Mouse (Mus musculus) kidney, adult 8-10 months (tissue): ENCODE results near the gene Snrnp35.
A peak's percentile ranks its signal among the peaks of the same experiment; 100 is the strongest.
"Not testable (repeated sequence)": the region's sequence is repeated elsewhere in the genome, so short reads cannot be mapped to it uniquely, and the experiment has no call there.

Experiments used
- DNase-seq, 2 experiments: peaks; one replicate each; pipeline ENCODE4 v3.0.0; 2022

Gene Snrnp35

DNA sequence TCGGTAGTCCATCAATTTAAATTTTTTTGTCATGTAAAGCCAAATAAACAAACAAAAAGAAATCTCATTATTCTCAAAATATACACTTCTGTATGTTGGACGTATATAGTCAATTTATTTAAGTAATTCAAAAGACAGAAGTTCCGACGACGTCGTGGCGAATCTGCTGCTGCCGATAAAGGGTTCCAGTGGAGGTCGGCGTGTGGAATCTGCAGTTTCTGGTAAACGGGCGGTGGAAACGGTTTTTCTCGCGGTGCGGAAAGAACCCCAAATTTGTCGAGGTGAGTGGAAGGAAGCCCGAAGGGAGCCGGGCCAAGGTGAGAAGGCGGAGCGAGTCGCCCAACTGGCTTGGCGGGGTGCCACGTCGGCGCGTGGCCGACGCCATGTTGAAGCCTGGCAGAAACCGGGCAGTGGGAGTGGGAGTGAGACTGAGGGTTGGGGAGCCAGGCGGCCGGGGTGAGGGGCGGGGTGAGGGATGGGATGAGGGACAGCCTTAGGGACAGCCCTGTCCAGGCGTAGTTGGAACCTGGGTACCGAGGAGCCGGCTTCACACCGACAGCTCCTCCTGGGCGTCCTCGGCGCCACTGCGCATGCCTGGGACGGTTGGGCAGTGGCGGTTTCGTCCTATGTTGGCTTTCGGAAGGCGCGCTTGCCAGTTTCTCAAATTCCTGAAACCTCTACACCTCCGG is at the start of gene Snrnp35:
Gene Snrnp35 (plus strand): TSS at position 169 of the 689 bp plus-strand sequence.
- peak; percentile 89 to 91 for DNase-seq

DNA sequence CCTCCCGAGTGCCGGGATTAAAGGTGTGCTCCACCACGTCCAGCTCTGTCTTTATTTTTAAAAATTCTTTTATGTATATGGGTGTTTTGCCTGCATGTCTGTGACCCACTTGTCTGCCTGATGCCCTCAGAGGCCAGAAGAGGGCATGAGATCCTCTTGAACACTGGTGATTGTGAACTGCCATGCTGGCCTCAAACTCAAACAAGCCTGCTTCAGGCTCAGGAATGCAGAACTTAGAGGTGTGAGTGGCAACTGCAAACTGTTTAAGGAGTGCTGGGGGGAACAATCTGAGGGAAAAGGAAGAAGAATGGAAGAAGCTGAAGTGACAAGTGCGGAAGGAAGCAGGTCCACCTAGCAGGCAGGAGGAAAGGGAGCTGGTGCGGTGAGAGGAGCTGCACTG is 44.7 kb upstream of the Snrnp35 start:
- DNase-seq = peak; percentile 45 to 49

DNA sequence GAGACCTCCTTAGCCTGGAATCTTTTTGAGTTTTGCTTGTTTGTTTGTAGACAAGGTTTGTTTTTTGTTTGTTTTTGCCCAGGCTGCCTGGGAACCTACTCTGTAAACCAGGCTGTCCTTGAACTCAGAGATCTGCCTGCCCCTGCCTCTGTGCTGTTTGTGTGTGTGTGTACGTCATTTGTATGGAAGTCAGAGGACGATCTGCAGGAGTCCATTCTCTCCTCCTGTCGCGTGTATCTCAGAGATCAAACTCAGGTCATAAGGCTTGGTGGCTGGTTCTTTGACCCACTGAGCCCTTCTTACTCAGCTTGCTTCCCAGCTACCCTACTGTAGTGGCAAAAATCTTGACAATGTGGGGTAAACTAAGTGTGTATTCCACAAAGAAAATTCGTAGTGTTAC is 44.2 kb upstream of the Snrnp35 start:
- DNase-seq = no peak

DNA sequence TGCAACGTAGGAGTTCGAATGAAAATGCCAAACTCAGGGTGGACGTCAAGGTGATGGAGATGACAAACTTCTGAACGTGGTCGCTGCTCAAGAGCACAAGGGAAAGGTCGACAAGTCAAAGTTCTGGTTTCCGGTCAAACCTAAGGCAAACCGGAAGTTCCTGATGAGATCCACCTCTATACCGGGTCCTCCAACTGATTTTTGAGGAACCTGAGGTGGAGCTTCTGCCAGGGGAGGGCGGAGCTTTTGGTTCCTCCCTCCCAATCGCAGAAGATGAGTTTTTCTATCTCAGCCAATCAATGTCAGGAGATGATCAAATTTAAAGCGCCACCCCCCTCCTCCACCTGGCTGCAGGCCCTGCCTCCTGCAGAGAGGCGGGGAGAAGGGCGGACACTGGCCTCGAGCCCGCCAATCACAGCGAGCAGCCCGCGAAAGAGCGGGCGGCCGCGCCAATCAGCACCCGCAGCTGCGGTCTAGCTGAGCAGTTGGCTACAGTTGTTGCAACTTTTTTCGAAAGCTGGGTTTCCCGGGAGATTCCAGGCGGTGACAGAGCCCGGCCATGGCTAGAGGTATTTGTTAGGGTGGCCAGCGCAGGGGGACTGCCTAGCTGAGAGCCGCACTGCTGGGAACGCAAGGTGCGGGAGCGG is 43.4 kb upstream of the Snrnp35 start, which contains the start of gene Kmt5a:
Gene Kmt5a (plus strand): TSS at position 484 of the 647 bp plus-strand sequence.
- peak; percentile 98 for DNase-seq

DNA sequence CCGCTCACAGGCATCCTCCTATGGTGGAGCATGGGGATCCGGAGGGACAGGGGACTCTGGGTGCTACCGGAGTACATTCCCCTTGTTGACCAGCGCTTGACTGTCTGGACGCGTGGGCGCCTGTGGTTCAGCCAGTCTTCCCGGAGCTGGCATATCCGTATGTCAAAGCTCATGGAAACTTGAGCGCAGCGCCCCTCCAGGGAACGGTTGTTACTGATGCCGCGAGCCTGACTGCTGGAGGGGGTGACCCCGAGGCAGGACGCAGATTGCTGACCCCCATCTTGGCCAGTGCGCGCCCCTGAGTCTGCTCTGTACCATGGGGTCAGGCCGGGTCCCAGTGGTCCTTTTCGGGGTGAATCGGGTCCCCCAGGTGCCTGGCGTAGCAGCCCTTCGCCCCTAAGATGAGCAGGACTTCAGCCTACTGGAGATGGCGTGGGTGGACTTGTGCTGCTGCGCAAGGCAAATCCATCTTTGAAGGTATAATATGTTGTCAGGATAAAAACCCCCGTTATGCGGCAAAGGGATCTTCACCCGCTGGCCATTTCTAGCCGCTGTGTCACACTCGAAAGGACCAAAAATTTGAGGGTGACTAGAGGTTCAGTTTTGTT is 42.7 kb upstream of the Snrnp35 start:
- DNase-seq = no peak

DNA sequence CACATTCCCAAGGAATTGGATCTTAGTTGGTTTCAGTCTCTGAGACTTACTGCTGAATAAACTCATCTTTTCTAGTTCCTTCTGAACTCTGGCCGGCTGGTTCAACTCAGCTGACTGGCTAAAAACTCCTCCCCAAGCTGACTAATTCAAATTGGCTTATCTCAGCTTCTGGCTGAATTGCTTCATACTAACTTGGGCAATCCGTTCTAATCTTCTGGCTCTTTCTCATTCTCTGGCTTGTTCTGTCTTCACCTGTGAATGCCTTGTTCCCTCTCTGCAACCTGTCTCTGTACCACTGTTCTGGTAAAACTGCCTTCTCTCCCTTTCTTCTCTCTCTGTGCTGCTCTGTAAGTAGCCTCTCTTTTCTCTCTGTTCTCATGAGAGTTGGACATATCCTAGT is 40.3 kb upstream of the Snrnp35 start:
- no peak for DNase-seq

DNA sequence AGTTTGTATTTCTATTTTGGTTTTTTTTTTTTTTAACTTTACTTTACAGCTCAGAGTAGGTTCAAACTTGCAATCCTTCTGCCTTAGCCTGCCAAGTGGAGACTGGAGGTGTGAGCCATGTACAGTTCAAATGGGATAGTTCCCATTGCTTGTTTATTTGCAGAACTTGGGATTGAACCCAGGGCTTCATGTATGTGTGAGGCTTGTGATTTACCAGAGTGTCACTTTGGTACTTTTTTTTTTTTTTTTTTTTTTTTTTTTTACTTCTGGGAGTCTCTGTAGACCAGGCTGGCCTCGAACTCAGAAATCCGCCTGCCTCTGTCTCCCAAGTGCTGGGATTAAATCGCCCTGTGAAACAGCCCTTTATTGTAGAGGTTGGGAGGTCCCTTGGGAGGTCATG is 38.7 kb upstream of the Snrnp35 start:
- no peak for DNase-seq

DNA sequence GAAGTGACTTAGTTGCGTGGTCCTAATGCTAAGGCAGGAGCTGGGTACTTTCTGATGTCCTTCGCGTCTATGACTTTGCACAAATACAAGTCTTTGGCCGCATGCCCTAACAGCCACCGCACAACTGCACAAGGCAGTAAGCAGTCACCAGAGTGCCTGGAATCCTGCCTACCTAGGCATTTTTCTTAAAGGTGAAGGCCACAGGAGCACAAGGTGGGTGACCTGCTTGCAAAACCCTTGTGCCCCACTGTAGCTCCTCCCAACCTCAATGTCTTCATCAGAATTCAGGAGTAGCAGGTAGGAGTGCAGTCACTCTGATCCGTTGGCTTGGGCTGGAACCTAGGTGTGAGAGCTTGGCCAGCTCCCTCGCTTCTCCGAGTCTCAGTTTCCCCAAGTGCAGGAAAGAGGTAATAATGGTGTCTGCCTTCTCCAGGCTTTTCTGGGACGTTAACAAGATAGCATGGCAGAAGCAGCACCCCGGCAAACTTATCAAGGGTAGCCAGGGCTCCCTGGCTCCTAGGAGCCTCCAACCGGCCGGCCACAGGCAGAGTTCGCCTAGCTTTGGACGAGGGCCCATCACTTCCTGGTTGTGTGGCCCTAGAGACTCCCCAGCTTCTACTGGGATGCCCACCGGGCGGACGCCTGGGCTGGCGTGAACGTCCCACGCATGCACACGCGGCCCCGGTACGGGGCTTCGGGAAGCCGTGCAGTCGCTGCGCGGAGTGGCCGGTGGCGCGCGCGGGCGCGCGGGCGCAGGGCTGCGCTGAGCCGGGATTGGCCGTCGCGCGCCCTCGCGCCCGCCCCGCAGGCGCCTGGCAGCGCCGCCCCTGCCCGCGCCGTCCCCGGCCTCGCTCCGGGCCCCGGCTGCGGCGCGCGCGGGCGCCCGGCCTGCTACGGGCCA is 38.0 kb upstream of the Snrnp35 start:
- peak; percentile 81 to 83 for DNase-seq

DNA sequence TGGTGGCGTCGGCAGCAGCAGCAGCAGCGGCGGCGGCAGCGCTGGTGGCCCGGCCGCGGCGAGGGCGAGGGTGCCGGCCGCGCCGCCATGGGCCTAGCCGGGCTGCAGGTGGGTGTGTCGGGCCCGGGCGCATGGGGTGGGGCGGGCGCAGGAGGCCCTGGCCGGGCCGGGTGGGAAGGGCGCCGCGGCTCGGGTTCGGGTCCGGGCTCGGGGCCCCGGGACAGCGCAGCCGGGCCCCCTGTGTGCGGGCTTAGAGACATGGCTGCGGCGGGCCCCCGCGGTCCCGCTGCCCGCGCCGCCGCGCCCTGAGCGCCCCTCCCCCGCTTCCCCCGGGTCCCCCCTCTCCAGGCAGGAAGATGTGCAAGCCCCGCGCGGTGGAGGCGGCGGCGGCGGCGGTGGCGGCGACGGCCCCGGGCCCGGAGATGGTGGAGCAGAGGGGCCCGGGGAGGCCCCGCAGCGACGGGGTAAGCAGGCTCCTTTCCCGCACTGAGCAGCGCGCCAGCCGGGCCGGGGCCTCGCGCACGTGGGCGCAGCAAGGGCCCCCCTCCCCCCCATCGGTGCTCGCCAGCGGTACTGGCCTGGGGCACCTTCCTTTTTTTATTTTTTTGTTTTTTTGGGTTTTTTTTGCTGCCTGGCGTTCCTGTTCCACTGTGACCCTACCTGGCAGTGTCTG is 37.2 kb upstream of the Snrnp35 start:
- peak in 1 of 2 experiments; percentile 23 for DNase-seq

DNA sequence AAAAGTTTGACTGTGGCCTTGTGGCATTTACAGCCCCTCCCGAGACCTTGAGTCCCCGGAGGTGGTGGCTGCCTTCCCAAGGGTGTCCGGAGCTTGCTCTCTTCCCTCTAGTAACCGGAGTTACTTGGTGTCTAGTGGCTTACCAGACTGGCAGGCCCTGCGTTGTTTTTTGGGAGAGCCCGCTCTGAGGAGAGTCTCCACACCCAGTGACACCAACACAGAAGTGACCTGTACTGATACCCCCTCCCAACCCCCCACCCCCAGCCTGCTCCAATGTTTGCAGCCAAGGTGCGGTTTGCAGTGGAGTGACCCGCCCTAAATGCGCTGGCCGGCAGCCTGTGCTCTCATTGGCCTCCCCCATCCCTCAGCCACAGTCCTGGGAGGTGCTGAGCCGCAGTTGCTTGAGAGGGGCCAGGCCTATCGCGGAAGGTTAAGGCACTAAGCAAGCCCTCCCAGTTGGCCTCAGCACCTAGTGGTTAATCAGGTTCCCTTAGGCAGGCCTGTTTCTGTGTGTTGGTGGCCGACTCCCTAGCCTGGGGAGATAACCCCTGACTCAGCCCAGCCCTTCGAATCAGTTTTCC is 36.5 kb upstream of the Snrnp35 start:
- peak; percentile 65 to 73 for DNase-seq

DNA sequence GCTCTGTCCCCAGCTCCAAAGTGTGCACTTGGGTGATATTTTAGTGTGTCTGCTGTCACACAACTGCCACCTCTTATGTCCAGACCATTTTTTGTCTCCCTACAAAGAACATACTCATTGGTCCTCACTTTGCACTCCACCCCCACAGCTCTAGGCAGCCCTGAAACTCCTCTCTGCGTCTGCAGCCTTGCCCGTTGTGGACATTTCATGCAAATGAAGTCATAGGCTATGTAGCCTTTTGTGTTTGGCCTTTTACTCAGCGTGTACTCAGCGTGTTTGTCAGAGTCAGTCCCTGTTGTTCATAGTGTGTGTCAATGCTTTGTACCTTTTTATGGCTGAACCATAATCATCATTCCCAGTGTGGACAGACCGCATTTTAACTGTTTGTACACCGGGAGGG is 33.4 kb upstream of the Snrnp35 start:
- DNase-seq = no peak

DNA sequence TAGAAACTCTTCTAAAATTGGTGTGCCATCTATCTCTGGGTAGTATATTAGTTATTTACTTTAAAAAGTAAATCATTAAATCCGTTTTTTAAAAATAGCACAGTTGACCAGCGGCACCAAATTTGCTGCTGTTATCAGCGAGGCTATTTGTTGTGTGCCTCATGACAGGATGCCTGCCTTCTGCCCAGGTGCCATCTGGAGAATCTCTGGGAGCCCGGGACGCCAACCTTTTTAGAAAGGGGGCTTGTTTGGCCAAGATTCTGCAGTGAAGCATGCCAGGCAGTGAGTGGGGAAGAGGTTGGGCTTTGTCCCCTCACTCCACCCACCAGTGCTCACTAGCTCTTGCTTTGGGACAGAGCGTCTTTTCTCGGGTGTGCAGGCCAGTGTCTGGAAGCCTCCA is 32.9 kb upstream of the Snrnp35 start:
- DNase-seq = peak in 1 of 2 experiments; percentile 44

DNA sequence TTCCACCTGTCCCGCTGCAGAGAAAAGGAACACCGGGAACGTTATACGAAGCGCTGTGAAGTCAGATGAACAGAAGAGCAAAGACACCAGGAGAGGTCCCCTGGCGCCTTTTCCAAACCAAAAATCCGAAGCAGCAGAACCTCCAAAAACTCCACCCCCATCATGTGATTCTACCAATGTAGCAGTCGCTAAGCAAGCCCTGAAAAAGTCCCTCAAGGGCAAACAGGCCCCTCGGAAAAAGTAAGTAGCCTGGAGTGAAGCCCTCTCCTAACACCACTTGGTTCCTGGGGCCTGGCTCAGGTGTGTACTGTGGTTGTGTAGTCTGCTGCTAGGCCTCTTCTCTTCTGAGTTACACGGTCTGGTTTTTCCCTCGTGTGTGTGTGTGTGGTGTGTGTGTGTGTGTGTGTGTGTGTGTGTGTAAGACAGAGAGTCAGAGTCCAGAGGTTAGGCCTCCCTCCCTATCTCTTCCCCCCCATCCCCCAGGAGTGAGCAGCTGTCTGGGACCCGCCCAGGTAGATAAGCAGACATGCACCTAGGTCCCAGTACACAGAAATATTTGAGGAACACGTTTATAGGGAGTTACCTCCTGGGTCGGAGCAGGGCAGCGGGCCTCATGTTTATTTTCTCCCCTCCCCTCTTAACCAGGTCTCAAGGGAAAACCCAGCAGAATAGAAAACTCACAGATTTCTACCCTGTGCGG is 32.1 kb upstream of the Snrnp35 start:
- DNase-seq = peak; percentile 38 to 49

DNA sequence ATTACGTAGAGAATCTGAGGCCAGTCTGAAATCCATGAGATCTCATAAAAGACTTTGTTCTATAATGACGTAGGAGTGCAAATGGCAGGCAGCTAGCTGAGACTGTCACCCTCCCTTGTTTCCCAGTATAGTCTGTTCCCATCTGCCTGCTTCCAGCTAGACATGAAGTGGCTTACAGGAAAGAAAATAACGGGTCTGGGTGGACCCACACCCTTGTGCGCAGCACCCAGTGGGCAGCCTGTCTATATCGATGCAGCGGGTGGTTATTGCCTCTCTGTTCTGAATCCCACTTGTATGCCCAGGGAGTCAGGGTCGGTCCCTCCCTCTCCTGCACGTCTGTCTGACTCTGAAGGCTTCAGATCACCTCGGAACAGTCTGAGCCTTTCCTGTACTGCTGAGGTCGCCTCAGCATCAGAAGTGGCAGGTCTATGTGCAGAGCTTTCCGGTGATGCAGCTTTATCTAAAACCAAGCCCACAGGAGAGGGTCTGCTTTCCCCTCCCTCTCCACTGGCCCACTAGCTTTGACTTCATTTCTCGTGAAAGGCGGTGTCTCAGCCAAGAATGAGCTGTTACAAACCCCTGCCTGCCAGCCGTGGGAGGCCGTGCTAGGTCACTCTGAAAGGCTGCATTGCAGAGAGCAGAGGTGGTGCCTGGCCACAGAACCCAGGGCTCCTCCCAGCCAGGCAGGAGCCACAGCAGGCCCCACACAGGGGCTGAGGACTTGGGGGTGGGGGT is 30.3 kb upstream of the Snrnp35 start:
- peak; percentile 68 to 70 for DNase-seq

DNA sequence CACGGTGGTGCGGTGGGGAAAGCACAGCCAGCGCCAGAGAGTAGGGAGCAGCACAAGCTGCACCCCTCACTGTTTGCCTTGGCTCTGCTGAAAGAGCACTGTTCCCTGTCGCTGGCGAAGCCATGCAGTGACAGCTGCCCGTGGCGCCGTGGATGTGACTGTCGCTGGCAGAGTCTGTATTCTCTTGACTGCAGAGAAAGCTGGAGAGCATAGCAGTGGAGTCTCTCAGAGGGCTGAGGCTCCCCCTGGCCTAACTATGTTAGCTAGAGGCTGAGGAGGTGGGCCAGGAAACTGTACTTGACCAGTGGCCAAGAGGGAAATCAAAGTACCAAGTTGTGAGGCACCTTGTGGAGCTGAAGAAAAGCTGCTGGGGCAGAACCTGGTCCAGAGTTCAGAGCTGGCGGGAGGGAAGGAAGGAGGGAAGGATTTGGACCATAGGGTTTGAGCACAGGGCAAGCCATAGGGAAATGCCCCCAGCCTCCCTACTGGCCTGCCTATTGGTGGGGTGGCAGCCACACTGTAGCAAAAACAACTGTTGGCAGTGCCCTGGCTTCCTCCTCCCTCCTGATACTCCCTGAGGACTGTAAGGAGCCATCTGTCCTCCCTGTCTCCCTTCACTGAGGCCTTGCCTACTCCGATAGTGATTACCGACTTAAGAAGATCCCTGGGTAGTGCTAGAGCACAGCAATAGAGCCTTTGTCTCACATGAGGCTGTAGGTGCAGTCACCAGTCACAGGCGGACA is 29.4 kb upstream of the Snrnp35 start:
- DNase-seq = peak; percentile 79 to 85

DNA sequence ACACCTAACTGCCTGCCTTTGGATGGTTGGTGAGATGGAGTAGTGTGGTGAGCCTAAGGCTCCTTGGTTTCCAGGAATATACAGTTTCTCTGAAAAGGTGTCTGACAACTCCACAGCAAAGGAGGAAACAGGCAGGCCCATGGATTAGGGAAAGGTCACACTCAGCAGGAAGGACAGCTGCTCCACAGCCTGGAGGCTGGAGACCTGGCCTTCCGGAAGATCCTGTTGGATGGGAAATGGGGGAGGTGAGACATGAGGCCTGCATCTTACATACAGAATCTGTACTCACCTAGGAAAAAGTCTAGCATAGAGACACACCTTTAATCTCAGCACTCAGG is 28.9 kb upstream of the Snrnp35 start:
- DNase-seq = no peak

DNA sequence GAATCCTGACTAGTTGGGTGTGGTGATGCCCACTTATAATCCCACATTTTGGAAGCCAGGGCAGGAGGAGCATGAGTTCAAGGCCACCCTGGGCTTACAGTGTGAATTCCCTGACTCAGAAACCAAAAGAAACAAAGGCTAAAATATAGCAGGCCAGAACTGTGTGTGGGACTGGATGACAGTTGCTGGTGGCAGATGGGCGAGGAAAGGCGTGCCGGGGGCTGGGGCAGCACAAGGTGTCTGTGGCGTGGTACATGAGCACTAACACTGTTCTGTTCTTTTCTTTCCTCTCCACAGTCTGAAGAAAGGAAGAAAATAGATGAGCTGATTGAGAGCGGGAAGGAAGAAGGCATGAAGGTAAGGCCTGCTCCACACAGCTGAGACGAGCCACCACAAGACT is 26.2 kb upstream of the Snrnp35 start:
- DNase-seq = no peak

DNA sequence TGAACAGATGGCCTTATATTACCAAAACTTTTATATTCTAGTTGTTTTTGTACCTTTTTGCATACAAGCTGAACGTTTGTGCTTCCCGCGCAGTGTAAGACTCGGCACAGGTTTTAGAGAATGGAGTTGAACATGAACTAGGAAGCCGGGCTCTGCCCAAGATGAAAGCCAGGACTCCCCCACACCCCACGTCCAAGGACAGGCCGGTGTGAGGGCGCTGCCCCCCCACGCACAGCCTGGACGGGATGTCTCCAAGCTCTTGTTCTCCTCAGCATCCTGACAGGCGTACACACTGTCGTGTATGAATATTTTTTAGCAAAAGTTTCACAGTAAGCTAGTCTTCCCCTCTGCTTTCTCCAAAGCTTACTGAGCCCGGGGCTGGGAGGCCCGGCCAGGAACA is 22.0 kb upstream of the Snrnp35 start:
- DNase-seq = not testable (repeated sequence)

DNA sequence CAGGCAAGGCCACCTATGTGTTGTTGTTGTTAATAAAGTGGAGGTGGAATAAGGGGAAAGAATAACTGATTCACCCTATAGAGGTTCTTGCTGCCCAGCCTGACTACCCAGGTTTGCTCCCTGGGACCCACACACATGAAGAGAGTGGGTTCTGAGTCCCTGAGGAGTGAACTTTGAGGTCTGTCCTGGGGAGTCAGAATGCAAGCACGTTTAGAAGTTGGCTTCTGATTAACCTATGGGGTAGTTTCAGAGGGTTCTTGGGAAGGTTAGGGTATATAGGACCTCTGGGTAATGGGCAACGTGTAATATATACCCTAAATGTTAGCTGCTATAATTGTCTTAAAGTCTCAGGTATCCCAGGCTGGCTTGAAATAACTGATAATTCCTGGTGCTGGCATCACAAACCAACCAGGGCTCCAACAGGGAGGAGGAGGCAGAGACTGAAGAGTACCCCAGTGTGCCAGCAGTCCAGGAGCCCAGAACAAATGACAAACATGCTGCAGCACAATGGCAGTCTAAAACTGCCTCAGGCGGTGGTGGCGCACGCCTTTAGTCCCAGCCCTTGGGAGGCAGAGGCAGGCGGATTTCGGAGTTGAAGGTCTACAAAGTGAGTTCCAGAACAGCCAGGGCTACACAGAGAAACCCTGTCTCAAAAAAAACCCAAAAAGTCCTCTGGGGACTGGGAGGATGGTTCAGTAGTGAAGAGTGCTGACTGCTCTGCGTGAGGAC is 20.5 kb upstream of the Snrnp35 start:
- no peak for DNase-seq
